Mouse (Mus musculus) MEL-GATA-1-ER (cell line): ENCODE measurements at regions not wholly inside any gene's neighbourhood (a gene's known extent, or its start where the extent isn't known, plus 50 kb on each side); places are given as distances from the start of the nearest gene placed in this dataset.
A peak's percentile ranks its signal among the peaks of the same experiment; 100 is the strongest.

Experiments used
- DNase-seq: peaks from one replicate; pipeline ENCODE4 v3.0.0-alpha.2; 2012; ENCODE audit warnings: low read depth; ENCODE audit errors: extremely low read depth

DNA sequence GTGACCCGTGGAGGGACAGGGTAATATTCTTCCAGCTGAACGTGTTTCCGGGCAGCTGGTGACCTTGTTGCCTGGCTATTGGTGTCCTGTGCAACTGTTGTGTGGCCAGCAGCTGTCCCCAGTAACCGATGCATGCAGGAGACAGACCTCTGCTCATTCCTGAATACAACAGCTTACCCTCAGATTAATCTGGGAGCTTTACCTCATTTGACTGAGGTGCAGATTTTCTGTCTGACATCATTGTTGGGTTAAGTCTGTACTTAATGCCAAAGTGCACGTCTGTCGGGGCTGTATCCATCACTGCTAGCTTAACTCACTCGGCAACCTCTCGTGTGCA is 119.6 kb upstream of the Mpp6 start:
- DNase-seq = no peak

DNA sequence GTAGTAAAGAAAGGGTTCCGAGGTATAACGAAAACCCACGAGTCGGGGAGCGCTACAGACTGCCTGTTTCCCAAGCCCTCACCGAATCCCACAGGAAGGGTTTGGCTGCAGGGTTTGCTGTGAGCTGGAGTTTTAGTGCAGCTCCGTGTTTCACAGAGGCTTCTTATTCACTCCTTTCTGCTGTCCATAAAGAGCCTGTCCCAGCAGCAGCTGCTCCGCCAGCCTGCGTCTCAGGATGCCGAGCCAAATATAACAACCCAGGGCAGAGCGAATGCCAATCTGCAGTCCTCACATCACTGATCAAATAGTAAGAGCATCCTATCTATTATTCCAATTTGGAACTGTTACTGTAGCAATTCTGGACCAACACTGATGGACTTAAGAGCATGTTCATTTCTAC is 110.7 kb upstream of the Mpp6 start:
- no peak for DNase-seq

DNA sequence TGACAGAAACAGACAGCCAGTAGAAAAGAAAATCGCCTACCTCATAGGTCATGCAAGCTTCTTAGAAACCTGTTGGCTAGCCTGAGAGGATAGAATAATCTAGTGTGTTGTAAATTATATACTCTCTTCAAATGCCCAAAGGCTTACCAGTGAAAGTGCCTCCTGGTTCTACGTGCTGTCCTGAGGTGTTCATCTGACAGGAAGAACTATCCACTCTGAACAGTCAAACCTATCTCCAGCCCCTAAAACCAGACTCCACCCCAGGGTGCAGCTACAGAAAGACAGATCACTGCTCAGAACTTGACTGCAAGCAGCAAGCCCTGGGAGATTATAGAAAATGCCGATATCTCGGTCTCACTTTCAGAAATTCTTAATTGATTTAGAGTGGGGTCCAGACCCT is 102.0 kb upstream of the Mpp6 start:
- no peak for DNase-seq

DNA sequence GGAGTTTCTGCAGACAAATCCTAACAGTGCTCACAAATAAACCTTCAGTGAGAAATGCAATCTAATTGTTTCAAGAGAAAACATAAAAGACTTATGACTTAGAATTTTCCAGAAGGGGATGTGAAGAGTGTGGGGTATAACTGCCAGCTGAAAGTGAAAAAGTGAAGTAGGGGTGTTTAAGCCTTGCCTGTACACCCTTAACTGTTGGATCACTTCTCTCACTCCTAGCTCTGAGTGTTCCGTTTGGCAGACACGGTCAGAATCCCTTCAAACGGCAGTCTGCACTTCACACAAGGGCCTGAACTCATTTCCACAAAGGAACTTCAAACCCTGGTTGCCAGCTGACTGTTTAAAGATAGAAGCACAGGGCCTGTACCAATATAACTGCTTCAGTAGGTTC is 101.2 kb upstream of the Mpp6 start:
- no peak for DNase-seq

DNA sequence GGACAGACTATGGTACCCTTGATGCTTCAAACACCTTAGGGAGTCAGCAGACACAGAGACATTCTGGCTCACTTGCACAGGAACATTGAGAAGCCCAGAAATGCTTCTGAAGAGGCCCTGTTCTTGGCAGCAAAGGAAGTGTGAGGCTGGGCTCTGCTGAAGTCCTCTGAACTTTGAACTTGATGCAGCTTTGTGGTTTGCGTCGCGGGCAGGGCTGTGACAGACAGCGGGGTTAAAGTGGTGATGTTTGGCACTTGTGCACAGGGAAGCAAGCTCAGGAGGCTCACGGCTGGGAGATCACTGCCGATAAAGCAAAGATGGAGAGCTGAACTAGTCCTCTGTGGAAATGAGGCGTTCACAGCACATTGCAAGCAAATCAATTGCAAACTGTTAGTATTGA is 100.7 kb upstream of the Mpp6 start:
- no peak for DNase-seq

DNA sequence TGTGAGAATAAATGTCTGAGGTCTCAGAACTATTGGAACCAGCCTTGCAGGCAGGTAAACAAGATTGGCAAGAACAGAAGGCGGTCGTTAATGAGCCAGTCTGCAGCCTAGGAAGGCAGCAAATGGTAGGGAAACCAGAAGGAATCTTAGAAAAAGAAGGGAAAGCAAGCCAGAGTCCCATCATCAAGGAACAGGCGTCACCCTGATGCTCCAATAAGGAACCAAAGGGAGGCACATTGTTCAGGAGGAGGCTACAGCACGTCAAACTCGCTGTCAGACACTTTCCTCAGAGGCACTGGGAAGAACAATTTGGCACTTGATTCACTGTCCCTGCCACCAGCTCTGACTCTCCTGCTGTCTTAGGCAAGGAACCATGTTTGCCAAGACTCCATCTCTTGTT is 100.2 kb upstream of the Mpp6 start:
- no peak for DNase-seq

DNA sequence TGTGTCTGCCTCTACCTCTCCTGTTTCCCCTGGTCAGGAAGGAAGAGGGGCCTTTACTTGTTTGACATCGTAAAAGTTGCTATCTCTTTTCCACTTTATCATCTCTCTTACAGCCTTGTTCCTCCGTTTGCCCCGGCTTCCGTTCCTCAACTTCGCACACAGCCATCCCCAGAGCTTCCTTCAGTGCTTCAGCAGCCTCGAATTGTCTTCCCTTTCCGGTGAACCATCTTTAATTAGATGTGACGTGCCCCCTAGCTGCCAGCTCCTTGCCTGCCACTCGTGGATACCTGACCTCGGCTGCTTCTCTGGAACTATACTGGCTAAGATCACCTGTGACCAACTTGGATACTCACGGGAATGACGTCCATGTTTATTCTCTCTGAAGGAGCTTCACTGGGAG is 99.0 kb upstream of the Mpp6 start:
- DNase-seq = no peak

DNA sequence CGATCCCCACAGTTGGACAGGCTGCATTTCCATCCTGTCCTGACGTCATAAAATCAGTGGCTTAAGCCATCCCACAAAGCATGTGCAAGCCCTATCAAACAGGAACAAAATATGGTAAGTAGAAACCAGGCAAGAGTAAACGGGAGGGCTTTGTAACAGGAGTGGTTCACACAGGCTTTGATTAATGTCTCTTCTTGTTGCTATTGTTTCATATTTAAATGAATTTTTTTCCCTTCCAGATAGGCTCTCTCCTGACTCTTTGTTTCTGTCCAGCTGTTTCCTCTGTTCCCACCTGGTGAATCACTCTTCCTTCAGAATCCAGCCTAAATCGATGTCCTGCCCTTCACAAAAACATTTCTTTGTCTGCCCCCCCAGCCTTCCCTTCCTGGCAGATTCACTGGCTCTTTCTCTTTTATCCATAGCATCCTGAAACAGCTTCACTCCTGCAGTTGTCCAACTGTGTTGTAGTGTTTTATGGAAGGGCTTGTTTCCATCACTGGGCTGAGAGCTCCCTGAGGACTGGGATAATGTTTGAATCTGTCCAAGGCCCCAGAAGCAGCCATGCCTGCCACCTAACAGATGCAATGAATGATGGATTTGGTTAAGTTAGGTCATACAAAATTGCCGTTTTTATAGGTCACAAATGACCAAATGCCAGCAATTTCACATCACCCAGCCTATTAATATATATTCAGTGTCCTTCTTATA is 98.1 kb upstream of the Mpp6 start:
- DNase-seq = no peak

DNA sequence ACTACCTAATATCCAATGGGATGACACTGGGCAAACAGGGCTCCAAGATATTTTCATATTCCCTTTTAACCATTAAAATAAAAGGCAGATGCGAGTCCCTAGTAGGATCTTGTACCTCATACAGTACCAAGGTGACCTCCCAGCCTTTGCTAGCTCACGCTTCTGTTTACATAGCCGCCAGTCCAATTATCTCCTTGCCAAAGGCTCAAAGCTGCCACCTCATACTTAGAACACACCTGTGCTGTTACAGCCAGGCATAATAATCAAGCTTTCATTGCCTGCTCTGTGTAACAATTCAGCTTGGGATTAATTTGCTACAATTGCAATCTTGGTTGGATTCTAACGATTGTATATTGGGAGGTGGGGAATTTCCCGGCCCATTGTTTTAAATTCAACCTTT is 97.0 kb upstream of the Mpp6 start:
- no peak for DNase-seq

DNA sequence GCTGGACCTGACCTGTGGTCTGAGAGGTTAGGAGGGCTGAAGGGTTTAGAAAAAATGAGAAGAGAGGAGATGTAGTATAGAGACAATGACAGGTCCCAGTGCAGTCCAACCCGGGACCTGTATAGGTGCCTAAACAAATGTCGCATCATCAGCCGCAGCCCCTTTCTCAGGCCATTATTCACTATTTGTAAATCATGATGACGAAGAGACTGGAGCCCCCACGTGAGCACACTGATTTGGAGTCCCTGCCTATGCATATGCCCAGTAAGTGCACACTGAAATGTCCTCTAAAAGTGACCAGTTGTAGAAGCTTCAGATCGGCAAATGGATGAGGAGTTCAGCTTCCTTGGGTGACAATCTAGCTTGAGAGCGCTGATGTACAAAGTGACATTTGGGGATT is 96.2 kb upstream of the Mpp6 start:
- DNase-seq = no peak

DNA sequence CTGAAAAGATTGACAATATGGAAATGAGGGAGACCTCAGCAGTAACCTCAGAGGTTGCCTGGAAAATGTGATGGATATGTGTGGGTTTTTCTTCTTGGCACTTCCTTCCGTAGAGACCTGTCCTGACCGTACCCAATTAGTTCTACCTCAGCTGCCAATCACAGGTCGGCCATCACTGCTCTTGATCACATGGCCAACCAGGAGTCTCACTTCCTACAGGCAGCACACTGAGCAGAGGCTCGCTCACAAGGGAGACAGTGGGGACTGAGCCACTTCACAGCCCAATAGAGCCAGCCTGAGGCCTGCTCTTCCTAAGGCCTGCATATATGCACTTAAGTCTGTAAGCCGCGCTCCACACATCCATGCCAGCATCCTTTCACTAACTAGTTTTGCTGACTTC is 82.1 kb upstream of the Mpp6 start:
- no peak for DNase-seq

DNA sequence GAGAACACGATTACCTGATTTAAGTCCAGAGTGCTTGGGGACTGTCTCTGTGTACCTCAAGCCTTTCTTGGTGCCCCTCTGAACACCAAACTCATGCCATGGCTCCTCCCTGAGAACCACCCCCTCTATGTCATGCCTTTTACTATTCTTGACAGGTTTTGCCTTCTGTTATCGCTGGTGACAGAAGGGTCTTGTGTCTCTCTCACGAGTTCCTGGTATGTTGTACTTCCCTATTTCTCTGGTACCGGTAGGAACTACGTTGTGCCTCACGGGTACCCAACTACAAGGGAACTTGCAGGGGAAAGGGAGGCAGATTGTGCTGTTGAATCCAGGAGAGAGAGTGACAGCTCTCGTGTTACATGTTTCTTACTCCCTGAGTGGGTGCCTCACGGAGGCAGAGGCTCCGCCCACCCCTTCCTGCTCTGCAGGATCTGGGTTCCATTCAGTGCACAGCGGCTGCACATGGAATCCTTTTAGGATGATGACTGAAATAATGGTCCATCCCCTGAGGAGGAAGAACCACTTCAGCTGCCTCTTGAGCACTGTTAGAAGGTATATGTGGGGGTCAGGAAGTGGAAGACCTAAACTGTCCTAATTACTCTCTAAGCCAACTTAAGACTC is 80.0 kb upstream of the Mpp6 start:
- peak; percentile 87 for DNase-seq

DNA sequence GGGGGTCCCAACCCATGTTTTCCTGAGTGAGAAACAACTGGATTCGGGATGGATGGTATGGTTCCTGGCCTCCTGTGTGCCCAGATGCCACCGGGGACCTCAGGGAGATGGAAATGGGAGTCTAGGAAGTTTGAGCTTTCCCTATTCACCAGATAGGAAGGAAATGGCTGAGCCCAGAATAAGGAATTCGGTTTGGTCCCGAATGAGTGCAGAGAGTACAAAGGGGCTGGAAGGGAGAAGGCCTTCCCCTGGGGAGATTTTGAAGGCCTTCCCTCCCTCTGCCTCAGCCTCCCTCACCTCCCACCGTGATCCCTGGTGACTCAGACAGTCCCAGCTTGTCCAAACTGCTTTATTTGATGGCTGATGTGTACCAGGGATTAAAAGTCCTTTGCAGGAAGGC is 78.7 kb upstream of the Mpp6 start:
- no peak for DNase-seq

DNA sequence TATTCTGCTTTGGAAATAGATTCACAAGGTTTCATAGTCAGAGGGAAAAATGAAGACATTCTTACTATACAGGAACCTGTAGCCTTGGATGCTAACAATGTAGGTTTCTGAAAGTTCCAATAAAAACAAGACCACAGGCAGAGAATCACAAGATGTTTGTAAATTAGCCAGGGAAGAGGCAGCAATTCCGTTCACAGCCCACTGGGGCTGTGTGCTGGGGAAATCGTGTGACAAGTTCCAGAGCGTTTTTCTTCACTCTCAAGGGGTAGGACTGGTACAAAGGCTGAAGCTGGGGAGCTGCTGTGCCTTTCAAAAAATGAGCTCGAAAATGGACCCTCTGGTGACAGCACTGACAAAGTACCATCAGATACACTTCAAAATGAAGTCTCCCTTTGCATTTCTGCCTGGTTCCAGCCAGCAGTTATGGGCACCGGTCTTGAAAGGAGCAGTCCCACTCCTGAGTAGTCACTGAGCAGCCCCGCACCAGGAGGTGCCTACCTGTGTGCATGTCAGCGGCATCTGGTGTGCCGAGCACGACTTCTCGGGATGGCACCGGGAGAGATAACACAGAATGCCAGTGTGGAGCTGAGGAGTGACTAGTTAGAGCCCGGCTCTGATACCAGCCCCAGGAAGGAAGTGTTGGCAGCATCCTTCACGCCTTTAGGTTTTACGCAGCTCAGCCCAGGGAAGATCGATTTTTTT is 77.0 kb upstream of the Mpp6 start:
- DNase-seq = no peak

DNA sequence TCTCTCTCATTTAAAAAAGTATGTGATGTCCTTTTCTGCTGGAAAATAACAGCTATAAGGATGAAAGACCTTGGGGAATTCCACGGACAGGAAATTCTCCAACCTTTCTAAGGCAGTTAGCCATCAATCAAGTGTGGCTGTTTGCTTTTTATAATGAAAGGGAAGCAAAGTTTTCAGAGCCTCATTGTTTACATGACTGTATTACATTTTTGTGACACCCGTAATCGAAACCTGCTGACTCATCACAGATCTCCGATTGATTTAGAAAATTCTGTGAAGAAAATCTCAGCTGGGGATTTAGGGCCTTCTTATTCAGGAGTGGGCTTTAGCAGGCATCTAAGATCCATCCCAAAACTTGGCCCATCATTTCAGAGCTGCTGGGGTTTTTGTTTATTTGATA is 72.4 kb upstream of the Mpp6 start:
- DNase-seq = no peak

DNA sequence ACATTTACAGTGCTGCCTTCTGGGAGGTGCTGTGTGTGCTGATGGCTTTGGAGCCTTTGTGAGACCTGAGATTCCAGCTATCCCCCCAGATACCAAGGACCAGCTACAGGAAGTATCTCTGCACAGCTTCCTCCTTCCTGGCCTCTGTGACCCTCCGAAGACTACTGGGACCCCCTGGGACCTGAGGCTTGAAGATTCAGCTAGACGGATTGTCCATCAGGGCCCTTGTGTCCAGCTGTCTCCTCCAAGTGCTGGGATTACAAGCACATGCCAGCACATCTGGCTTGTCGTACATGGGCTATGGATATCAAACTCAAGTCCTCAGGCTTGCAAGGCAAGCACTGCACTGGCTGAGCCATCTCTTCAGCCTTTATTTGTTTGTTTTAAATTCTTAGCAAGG is 71.7 kb upstream of the Mpp6 start:
- no peak for DNase-seq

DNA sequence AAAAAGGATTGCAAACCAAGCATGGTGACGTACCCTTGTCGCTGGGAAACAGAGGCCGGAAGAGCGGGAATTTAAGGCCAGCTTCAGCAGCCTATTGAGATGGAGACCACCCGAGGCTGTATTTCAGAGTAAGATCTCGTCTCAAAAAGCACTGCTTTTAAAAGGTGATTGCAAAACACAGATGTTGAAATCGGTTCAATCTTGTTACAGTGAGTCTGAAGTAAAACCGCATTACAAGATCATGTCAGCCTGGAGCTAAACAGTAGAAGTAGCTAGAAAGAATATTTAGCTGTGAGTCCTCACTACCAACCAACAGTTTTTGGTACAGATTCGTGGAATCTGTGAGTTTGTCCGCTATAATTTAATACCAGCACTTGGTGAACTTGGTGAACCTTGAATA is 69.0 kb upstream of the Mpp6 start:
- DNase-seq = no peak

DNA sequence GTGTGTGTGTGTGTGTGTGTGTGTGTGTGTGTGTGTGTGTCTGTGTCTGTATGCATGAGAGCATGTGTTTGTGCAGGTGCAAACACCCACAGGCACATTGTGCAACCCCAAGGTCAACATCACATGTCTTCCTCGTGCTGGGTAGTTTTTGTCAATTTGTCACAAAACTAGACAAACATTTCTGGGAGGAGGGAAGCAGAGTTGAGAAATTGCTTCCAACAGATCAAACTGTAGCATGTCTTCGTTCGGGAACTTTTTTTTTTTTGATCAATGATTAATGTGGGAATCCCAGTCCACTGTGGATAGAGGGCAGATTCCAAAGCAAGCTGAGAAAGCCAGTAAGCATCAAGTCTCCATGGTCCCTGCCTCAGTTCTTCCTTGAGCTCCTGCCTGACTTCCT is 67.9 kb upstream of the Mpp6 start:
- DNase-seq = no peak

DNA sequence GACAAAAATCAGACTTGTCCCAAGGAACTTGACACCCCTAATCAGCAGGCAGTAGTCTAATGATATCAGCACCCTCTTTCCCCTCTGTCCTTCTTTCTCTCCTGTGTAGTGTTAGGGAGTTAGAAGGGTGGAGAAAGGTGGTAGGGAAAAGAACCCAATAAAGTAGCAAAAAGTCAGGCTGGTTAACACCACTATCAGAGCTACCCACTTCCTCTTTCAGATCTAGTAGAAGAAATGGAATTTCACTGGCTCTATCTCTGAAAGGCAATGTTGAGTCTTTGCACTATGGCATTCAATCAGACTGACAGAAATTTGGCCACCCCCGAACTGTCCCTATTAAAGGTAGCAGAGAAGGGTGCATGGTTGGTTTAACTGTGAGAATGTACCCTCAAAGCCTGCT is 65.9 kb upstream of the Mpp6 start:
- peak; percentile 17 for DNase-seq

DNA sequence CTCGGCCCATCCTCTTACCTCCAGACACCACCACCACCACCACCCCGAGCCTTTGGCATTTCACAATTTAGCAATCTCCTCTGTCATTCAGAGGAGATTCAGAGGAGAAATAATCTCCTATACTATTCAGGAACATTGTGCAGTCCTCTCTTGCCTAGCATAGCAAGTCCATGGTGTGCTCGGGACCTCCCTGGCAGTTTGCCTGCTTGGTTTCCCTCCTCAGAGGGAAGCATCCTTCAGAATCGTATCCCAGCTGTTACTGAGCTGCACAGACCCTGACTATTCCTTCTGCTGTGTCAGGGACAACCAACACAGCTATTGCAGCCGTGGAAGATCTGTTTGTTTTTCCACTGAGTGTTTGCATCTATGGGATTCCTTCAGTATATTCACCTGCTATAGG is 63.3 kb upstream of the Mpp6 start:
- DNase-seq = no peak

DNA sequence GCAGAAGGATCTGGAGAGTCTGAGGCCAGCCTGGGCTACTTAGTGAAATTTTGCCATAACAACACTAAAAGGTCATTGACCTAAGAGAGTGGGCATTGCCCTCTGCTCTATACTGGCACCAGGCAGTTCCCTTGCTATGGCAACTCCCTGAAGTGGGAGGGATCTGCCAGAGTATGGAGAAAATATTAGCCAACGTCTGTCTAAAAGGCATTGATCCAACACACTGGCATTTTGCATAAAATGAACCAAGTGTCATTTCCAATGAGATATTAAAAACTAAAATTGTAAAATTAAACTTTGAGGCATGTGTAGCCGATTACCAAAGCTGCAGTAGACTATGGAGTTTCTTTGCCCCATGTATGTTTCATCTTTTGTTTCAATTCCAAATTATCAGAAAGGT is 57.6 kb upstream of the Mpp6 start:
- DNase-seq = no peak

DNA sequence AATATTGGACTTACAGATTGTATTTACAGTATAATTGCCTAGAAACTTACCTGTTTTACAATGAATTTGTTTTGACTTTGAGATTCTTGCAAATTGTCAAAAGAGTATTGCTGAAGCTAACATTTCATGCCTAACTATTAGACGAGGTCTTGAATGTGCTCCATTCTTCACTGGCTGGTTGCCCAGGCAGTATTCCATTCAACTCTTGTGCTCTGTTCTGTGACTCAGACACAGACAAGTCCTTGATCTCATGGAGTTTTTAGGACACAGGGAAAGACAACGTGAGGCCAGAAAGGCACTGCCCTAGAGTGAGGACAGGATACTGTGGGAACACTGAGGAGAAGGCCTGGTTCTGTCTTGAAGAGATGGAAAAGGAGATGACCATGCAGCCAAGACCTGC is 57.0 kb upstream of the Mpp6 start:
- no peak for DNase-seq

DNA sequence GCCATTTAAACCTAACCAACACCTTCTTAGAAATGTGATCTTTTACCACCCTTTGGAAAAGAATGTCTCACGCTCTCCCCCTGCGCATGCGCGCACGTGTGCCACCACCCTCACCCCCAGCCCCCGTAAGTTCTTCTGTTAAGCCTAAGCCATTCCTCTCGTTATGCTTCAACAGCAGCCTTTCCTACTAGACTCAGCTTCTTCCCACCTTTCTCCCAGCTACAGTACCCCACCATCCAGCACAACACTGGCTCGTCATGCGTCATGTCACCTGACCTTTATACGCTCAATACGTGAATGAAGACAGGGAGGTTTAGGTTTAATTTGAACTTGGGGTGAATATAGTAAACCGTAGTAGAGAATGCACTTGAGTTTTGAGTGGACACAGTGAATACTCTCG is 55.8 kb upstream of the Mpp6 start:
- DNase-seq = no peak
